Comparison of ENCODE assay signal across 25 mouse cellular contexts in the genomic region with DNA sequence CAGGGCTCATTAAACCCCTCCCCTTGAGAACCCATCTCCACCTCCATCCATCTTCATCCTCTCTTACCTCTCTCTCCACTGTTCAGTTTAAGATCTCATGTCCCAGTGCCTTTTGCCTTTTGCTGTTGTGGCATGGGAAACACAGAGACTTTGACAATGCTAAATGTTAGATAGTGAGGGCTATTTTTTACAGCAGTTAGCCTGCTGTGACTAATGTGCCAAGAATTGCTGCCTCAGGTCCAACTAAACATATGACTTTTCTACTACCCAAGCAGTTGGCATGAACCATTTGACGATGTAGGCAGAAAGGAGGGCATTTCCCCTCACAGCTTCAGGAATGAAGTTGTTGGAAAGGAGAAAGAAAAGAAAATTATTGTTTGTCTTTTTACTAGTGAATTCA.
DNase-seq lines count a peak whose midpoint lies in the region; ATAC-seq lines count a peak whose summit lies in the region.
"Had no signal": no experiment of that assay in that cellular context is flagged by ENCODE, and none has a peak within 500 bp of the region (broad histone marks: within the 10 kb centered on the region; RNA-seq: fewer than 3 reads in every experiment).

No protein-coding gene starts in this region.

- no peak for ATAC-seq in heart, embryonic 11.5 days (replicated peaks; ENCODE audit: insufficient number of reproducible peaks, low FRiP score, low TSS enrichment)
- ATAC-seq in kidney, embryonic 15.5 days (replicated peaks; ENCODE audit: low FRiP score): no peak
- ATAC-seq in forebrain, embryonic 12.5 days (ENCODE audit: low FRiP score): no peak
- ATAC-seq: forebrain, postnatal 0 days; hindbrain, embryonic 16.5 days; lung, postnatal 0 days; midbrain, embryonic 13.5 days had no signal

- no peaks in the 10 kb centered on the region for H3K36me3 ChIP-seq in heart, embryonic 11.5 days (ENCODE audit: control insufficient read depth, insufficient read depth, low read length)
- H3K36me3 ChIP-seq in kidney, embryonic 15.5 days: no peaks in the 10 kb centered on the region
- no peaks in the 10 kb centered on the region for H3K36me3 ChIP-seq in forebrain, embryonic 12.5 days (replicated peaks)
- H3K36me3 ChIP-seq: embryonic facial prominence, embryonic 13.5 days; limb, embryonic 10.5 days; limb, embryonic 15.5 days; liver, embryonic 13.5 days; midbrain, embryonic 13.5 days had no signal

- 85% methylated on average over 1 of the region's 1 CpGs for WGBS in heart, embryonic 11.5 days (ENCODE audit: insufficient replicate concordance)
- WGBS in kidney, embryonic 15.5 days: 77% methylated on average over 1 of the region's 1 CpGs
- 80% methylated on average over 1 of the region's 1 CpGs for WGBS in forebrain, embryonic 12.5 days

- peak; percentile 55 for DNase-seq in heart, adult 8-10 months (ENCODE audit: low spot score)
- peak; percentile 34 for DNase-seq in kidney, adult 9 months
- DNase-seq in fibroblast of lung, adult 2 months (ENCODE audit: low read depth): peak; percentile 47
- peak; percentile 22 for DNase-seq in heart, postnatal 4 days
- DNase-seq: adrenal gland, postnatal 10 days; cerebellum, adult 9-11 months; forebrain, postnatal 0 days; gastrocnemius, postnatal 14 days; layer of hippocampus, postnatal 36 days; liver, embryonic 13.5 days; lung, adult 18-20 months; lung, postnatal 4 days; thymus, adult 2 months; thymus, postnatal 36 days had no signal

- H3K27me3 ChIP-seq in heart, embryonic 11.5 days (ENCODE audit: control insufficient read depth, insufficient read depth, low read length): no peaks in the 10 kb centered on the region
- no peaks in the 10 kb centered on the region for H3K27me3 ChIP-seq in kidney, embryonic 15.5 days
- H3K27me3 ChIP-seq in forebrain, embryonic 12.5 days: no peaks in the 10 kb centered on the region
- H3K27me3 ChIP-seq: CH12.LX; embryonic facial prominence, embryonic 13.5 days; limb, embryonic 15.5 days; liver, embryonic 13.5 days; megakaryocyte, embryonic 14.5 days; midbrain, embryonic 13.5 days had no signal

- H3K4me2 ChIP-seq in heart, embryonic 11.5 days: no peak overlapping the region
- no peak overlapping the region for H3K4me2 ChIP-seq in kidney, embryonic 15.5 days
- H3K4me2 ChIP-seq in forebrain, embryonic 12.5 days: no peak overlapping the region
- H3K4me2 ChIP-seq: embryonic facial prominence, embryonic 13.5 days; limb, embryonic 15.5 days; liver, embryonic 13.5 days; midbrain, embryonic 13.5 days had no signal

- H3K4me1 ChIP-seq in heart, embryonic 11.5 days (ENCODE audit: control insufficient read depth, insufficient read depth, low read length): peaks cover 4% of the 10 kb centered on the region; the same call in 1 of the 2 replicates
- no peaks in the 10 kb centered on the region for H3K4me1 ChIP-seq in kidney, embryonic 15.5 days
- peaks cover 3% of the 10 kb centered on the region; the same call in 1 of the 2 replicates for H3K4me1 ChIP-seq in forebrain, embryonic 12.5 days
- H3K4me1 ChIP-seq: embryonic facial prominence, embryonic 13.5 days; limb, embryonic 10.5 days; limb, embryonic 15.5 days had no signal

- H3K4me3 ChIP-seq in heart, embryonic 11.5 days (ENCODE audit: low read depth, low read length): no peak overlapping the region
- no peak overlapping the region for H3K4me3 ChIP-seq in kidney, embryonic 15.5 days (replicated peaks)
- no peak overlapping the region for H3K4me3 ChIP-seq in forebrain, embryonic 12.5 days (replicated peaks)
- H3K4me3 ChIP-seq: embryonic facial prominence, embryonic 13.5 days; limb, embryonic 10.5 days; limb, embryonic 15.5 days; liver, embryonic 13.5 days; megakaryocyte, embryonic 14.5 days; midbrain, embryonic 13.5 days had no signal

- no peak overlapping the region for H3K9ac ChIP-seq in heart, embryonic 11.5 days (ENCODE audit: low read depth, low read length)
- H3K9ac ChIP-seq in kidney, embryonic 15.5 days: no peak overlapping the region
- no peak overlapping the region for H3K9ac ChIP-seq in forebrain, embryonic 12.5 days
- H3K9ac ChIP-seq: embryonic facial prominence, embryonic 13.5 days; forebrain, postnatal 0 days; limb, embryonic 15.5 days; liver, embryonic 13.5 days; midbrain, embryonic 13.5 days had no signal

- no peak overlapping the region for H3K27ac ChIP-seq in heart, embryonic 11.5 days (ENCODE audit: low read depth, low read length)
- H3K27ac ChIP-seq in kidney, embryonic 15.5 days: no peak overlapping the region
- no peak overlapping the region for H3K27ac ChIP-seq in forebrain, embryonic 12.5 days
- H3K27ac ChIP-seq: embryonic facial prominence, embryonic 13.5 days; limb, embryonic 10.5 days; limb, embryonic 15.5 days; liver, embryonic 13.5 days; midbrain, embryonic 13.5 days had no signal

- no peaks in the 10 kb centered on the region for H3K9me3 ChIP-seq in heart, embryonic 11.5 days (replicated peaks; ENCODE audit: control insufficient read depth, low read length)
- no peaks in the 10 kb centered on the region for H3K9me3 ChIP-seq in kidney, embryonic 15.5 days (replicated peaks)
- no peaks in the 10 kb centered on the region for H3K9me3 ChIP-seq in forebrain, embryonic 12.5 days
- H3K9me3 ChIP-seq: embryonic facial prominence, embryonic 13.5 days; limb, embryonic 10.5 days; limb, embryonic 15.5 days; liver, embryonic 13.5 days; megakaryocyte, embryonic 14.5 days; midbrain, embryonic 13.5 days had no signal
